Mouse (Mus musculus): ENCODE results near the gene Igfals. TPM values are rescaled to one million over a fixed set of nuclear protein-coding genes. Genes with fewer than 3 reads are reported as not detected.

The Igfals gene
- polyA plus RNA-seq, 1 experiment from 2014 or later: 2.1 TPM

- DNase-seq (ENCODE audit: low spot score): no peak
These were observed 4.0 kb upstream of the Igfals start for GRCm38 (mm10) chr17:24861785-24862184.

- no peak for DNase-seq (ENCODE audit: low spot score)
These were observed 2.1 kb downstream of the Igfals start for GRCm38 (mm10) chr17:24867914-24868313.

GRCm38 (mm10) chr17:24873695-24874404 lies 8.1 kb downstream of the Igfals start:
- no peak for DNase-seq (ENCODE audit: low spot score)

- no peak for DNase-seq (ENCODE audit: low spot score)
These were observed 8.6 kb downstream of the Igfals start for GRCm38 (mm10) chr17:24874405-24874745.

- no peak for DNase-seq (ENCODE audit: low spot score)
These were observed 9.2 kb downstream of the Igfals start for GRCm38 (mm10) chr17:24874989-24875388.

- no peak for DNase-seq (ENCODE audit: low spot score)
These were observed 11.7 kb downstream of the Igfals start for GRCm38 (mm10) chr17:24877336-24878116.

GRCm38 (mm10) chr17:24878117-24878397 lies 12.3 kb downstream of the Igfals start:
- DNase-seq (ENCODE audit: low spot score): no peak

- no peak for DNase-seq (ENCODE audit: low spot score)
These were observed 12.7 kb downstream of the Igfals start for GRCm38 (mm10) chr17:24878531-24878930.

GRCm38 (mm10) chr17:24881738-24882440 lies 16.1 kb downstream of the Igfals start:
- DNase-seq (ENCODE audit: low spot score): no peak

GRCm38 (mm10) chr17:24884391-24884790 lies 18.6 kb downstream of the Igfals start:
- DNase-seq (ENCODE audit: low spot score): no peak

GRCm38 (mm10) chr17:24885356-24886133 lies 19.7 kb downstream of the Igfals start:
- DNase-seq (ENCODE audit: low spot score): no peak

GRCm38 (mm10) chr17:24886134-24886931 lies 20.5 kb downstream of the Igfals start, which contains the start of the genes Nubp2 and Spsb3:
Nubp2 (minus strand) TSS chr17:24886349.
Spsb3 (plus strand) TSS chr17:24886643.
- peak; percentile 99 for DNase-seq (ENCODE audit: low spot score)

GRCm38 (mm10) chr17:24886932-24887271 lies 21.1 kb downstream of the Igfals start:
- DNase-seq (ENCODE audit: low spot score): no peak

- DNase-seq (ENCODE audit: low spot score): peak; percentile 45
These were observed 21.7 kb downstream of the Igfals start for GRCm38 (mm10) chr17:24887291-24888080.

GRCm38 (mm10) chr17:24888862-24889261 lies 23.1 kb downstream of the Igfals start:
- no peak for DNase-seq (ENCODE audit: low spot score)

- no peak for DNase-seq (ENCODE audit: low spot score)
These were observed 24.6 kb downstream of the Igfals start for GRCm38 (mm10) chr17:24890151-24891092.

- no peak for DNase-seq (ENCODE audit: low spot score)
These were observed 25.5 kb downstream of the Igfals start for GRCm38 (mm10) chr17:24891321-24891720.

- DNase-seq (ENCODE audit: low spot score): no peak
These were observed 27.0 kb downstream of the Igfals start for GRCm38 (mm10) chr17:24892785-24893184.

GRCm38 (mm10) chr17:24893276-24893675 lies 27.5 kb downstream of the Igfals start:
- DNase-seq (ENCODE audit: low spot score): no peak
